Mouse (Mus musculus) lung, adult 2 months (tissue): ENCODE measurements at regions not wholly inside any gene's neighbourhood (a gene's known extent, or its start where the extent isn't known, plus 50 kb on each side); places are given as distances from the start of the nearest gene placed in this dataset.

Experiments
- CTCF ChIP-seq: fragments of 200-500 bp; IDR thresholded peaks from 2 replicates; pipeline ENCODE4 v1.5.1; 2011; ENCODE audit warnings: mild to moderate bottlenecking, low read length, control low read depth; ENCODE audit not compliant: insufficient read depth
- POLR2A ChIP-seq: fragments of 200-500 bp; IDR thresholded peaks from 2 replicates; pipeline ENCODE4 v1.6.1; 2011; ENCODE audit warnings: low read depth, mild to moderate bottlenecking, control low read depth, low read length, borderline replicate concordance; ENCODE audit errors: extremely low read depth

DNA sequence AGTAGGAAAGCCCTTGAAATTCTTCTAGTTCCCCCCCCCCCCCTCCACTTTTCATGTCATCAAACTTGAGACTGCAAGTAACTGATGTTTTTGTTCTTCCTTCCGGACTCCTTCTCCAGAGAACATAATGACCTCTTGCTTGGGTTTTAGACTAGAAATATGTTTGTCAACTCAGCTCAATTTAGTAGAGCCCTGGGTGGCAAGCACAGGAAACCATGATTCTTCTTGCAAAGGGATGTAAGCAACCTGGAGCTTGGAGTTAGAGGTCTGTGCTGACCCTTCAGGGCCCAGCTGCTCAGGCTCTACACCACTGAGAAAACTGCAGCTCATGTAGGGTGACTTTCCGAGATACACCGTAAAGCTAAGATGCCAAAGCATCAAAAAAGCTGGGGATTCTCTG is 127.2 kb upstream of the Meis1 start:
- TF ChIP-seq CTCF (no peak), POLR2A (no peak)
